15 mouse cellular contexts compared by ENCODE assay signal in the genomic region with DNA sequence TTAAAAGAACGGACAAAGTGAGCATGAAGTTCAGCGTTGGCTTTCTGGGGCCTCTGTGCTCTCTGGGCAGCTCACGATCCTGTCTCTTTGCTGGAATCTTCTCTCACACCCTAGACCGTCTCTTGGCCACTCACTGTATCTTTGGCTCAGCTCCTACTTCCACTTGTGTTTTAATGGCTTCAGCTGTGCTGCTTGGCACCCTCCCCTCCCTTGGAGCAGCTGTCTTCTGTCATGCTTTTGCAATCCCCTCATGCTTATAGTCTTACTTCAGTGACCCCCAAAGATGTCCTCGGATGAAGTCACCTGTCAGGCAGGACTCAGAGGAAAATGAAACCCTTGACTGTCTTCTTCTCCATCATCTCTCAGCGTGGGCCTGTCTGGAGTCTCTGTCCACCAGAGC.
DNase-seq lines count a peak whose midpoint lies in the region; ATAC-seq and TF ChIP-seq lines count a peak whose summit lies in the region.
"Had no signal": no experiment of that assay in that cellular context is flagged by ENCODE, and none has a peak within 500 bp of the region (broad histone marks: within the 10 kb centered on the region; RNA-seq: fewer than 3 reads in every experiment).

No protein-coding gene starts in this region.

- WGBS in heart, embryonic 11.5 days (ENCODE audit: insufficient replicate concordance), result 84% methylated on average over 6 of the region's 6 CpGs
- WGBS in lung, embryonic 14.5 days, result 59% methylated on average over 6 of the region's 6 CpGs

- no peak for TF ChIP-seq CTCF in lung, embryonic 14.5 days (IDR thresholded peaks at IDR 0.05; ENCODE audit: low read depth)

- DNase-seq in heart, adult 11 months, result peak; percentile 95
- DNase-seq in lung, embryonic 14.5 days, result peak; percentile 77
- DNase-seq in lung, postnatal 25 days (ENCODE audit: low spot score), result no peak
- DNase-seq in heart, postnatal 25 days (ENCODE audit: low spot score), result peak; percentile 8
- no peak for DNase-seq in right cerebral cortex, postnatal 4 days
- no peak for DNase-seq in right cerebral cortex, postnatal 14 days
- DNase-seq: adrenal gland, adult 2 months; cerebellum, adult 11 months; right cerebral cortex, adult 18-20 months had no signal

- H3K4me3 ChIP-seq in heart, embryonic 11.5 days (ENCODE audit: low read depth, low read length), result no peak overlapping the region
- no peak overlapping the region for H3K4me3 ChIP-seq in lung, embryonic 14.5 days (ENCODE audit: low read depth, low read length)
- no peak overlapping the region for H3K4me3 ChIP-seq in myocyte
- H3K4me3 ChIP-seq: forebrain, embryonic 12.5 days; neural tube, embryonic 13.5 days had no signal

- H3K27ac ChIP-seq in heart, embryonic 11.5 days (ENCODE audit: low read depth, low read length), result no peak overlapping the region
- H3K27ac ChIP-seq in lung, embryonic 14.5 days (ENCODE audit: low read depth), result no peak overlapping the region
- H3K27ac ChIP-seq: forebrain, embryonic 12.5 days; neural tube, embryonic 13.5 days had no signal

- no peaks in the 10 kb centered on the region for H3K27me3 ChIP-seq in heart, embryonic 11.5 days (ENCODE audit: control insufficient read depth, insufficient read depth, low read length)
- no peaks in the 10 kb centered on the region for H3K27me3 ChIP-seq in lung, embryonic 14.5 days (ENCODE audit: insufficient read depth, low read length)
- H3K27me3 ChIP-seq in myocyte (ENCODE audit: control insufficient read depth, insufficient read depth, insufficient read length), result no peaks in the 10 kb centered on the region
- H3K27me3 ChIP-seq: forebrain, embryonic 12.5 days; neural tube, embryonic 13.5 days had no signal

- no peaks in the 10 kb centered on the region for H3K79me2 ChIP-seq in myocyte (ENCODE audit: control insufficient read depth, insufficient read depth)

- no peaks in the 10 kb centered on the region for H3K36me3 ChIP-seq in heart, embryonic 11.5 days (ENCODE audit: control insufficient read depth, insufficient read depth, low read length)
- H3K36me3 ChIP-seq in lung, embryonic 14.5 days (ENCODE audit: insufficient read depth), result no peaks in the 10 kb centered on the region
- H3K36me3 ChIP-seq in myocyte (ENCODE audit: control insufficient read depth, insufficient read depth), result peaks cover 10% of the 10 kb centered on the region
- H3K36me3 ChIP-seq: forebrain, embryonic 12.5 days; neural tube, embryonic 13.5 days had no signal

- H3K9ac ChIP-seq in heart, embryonic 11.5 days (ENCODE audit: low read depth, low read length), result no peak overlapping the region
- no peak overlapping the region for H3K9ac ChIP-seq in lung, embryonic 14.5 days
- H3K9ac ChIP-seq: forebrain, embryonic 12.5 days; neural tube, embryonic 13.5 days had no signal

- no peaks in the 10 kb centered on the region for H3K9me3 ChIP-seq in heart, embryonic 11.5 days (replicated peaks; ENCODE audit: control insufficient read depth, low read length)
- H3K9me3 ChIP-seq in lung, embryonic 14.5 days (ENCODE audit: low read depth, low read length), result no peaks in the 10 kb centered on the region
- H3K9me3 ChIP-seq: forebrain, embryonic 12.5 days; neural tube, embryonic 13.5 days had no signal

- H3K4me2 ChIP-seq in heart, embryonic 11.5 days, result no peak overlapping the region
- H3K4me2 ChIP-seq in lung, embryonic 14.5 days, result no peak overlapping the region
- H3K4me2 ChIP-seq in myocyte (ENCODE audit: low read depth), result peak overlapping the region; percentile 62
- H3K4me2 ChIP-seq: forebrain, embryonic 12.5 days; liver, embryonic 11.5 days; neural tube, embryonic 13.5 days had no signal

- no peak overlapping the region for H3ac ChIP-seq in myocyte (ENCODE audit: control insufficient read depth, insufficient read length)

- peak; percentile 17 for TF ChIP-seq POLR2A in myocyte (IDR thresholded peaks at IDR 0.05; ENCODE audit: insufficient read length, low read depth)

- intact Hi-C loops in heart, postnatal 25 days (cut with DNase I), result no loop called here

- no peak for ATAC-seq in heart, embryonic 11.5 days (replicated peaks; ENCODE audit: insufficient number of reproducible peaks, low FRiP score, low TSS enrichment)
- ATAC-seq in lung, embryonic 14.5 days (ENCODE audit: insufficient read depth), result peak; percentile 41; the same call in 1 of the 2 replicates
- ATAC-seq: inflammation-experienced regulatory T-cells, adult 6 months had no signal

- H3K4me1 ChIP-seq in heart, embryonic 11.5 days (ENCODE audit: control insufficient read depth, insufficient read depth, low read length), result no peaks in the 10 kb centered on the region
- H3K4me1 ChIP-seq in lung, embryonic 14.5 days (ENCODE audit: insufficient read depth), result no peaks in the 10 kb centered on the region
- H3K4me1 ChIP-seq: forebrain, embryonic 12.5 days; neural tube, embryonic 13.5 days had no signal

TF ChIP-seq in myocyte, 11 proteins besides CTCF, POLR2A, EP300 and RAD21:
- TF ChIP-seq POLR2AphosphoS2 (IDR thresholded peaks at IDR 0.05; ENCODE audit: insufficient read length, low read depth), result peak; percentile 3
- peak; percentile 98 for TF ChIP-seq TCF12 (IDR thresholded peaks at IDR 0.05; ENCODE audit: insufficient read depth, poor library complexity, severe bottlenecking)
- no peak for TF ChIP-seq USF1 (IDR thresholded peaks at IDR 0.05; ENCODE audit: low read depth)
- peak; percentile 91 for TF ChIP-seq TCF3 (IDR thresholded peaks at IDR 0.05; ENCODE audit: insufficient read length, low read depth)
- TF ChIP-seq REST (IDR thresholded peaks at IDR 0.05; ENCODE audit: insufficient read depth, insufficient read length), result no peak
- peak; percentile 91 for TF ChIP-seq CEBPB (IDR thresholded peaks at IDR 0.05; ENCODE audit: insufficient read depth, poor library complexity, severe bottlenecking)
- peak; percentile 89 to 100 (median 98) for TF ChIP-seq MYOG (IDR thresholded peaks at IDR 0.05; ENCODE audit: control insufficient read depth in 1 of 3, insufficient read depth in 1 of 3, insufficient read length in 2 of 3, low read depth in 2 of 3)
- TF ChIP-seq MYOD1 (IDR thresholded peaks at IDR 0.05; ENCODE audit: control insufficient read depth in 1 of 3, insufficient read length in 2 of 3, low read depth in 2 of 3), result peak; percentile 96 to 99 (median 99)

Comparison
In these comparisons a context has a peak if more than half of its experiments do, and no peak if none do; other contexts are left out.
1. DNase-seq: peak in heart, adult 11 months (single experiment), lung, embryonic 14.5 days (single experiment) and heart, postnatal 25 days (single experiment); none in lung, postnatal 25 days (single experiment), right cerebral cortex, postnatal 4 days (single experiment) and right cerebral cortex, postnatal 14 days (single experiment).